Mouse (Mus musculus): ENCODE data around the gene Arrdc2.

- TF ChIP-seq POLR2A (IDR thresholded peaks at IDR 0.05; ENCODE audit: insufficient read depth, low read length) (no peak), CTCF (IDR thresholded peaks at IDR 0.05; ENCODE audit: low read depth, low read length) (no peak)
Measured at GRCm38 (mm10) chr8:70833018-70833482, 6.5 kb downstream of the Arrdc2 start.

Measured in ES-Bruce4 (cell line).